In the genomic region with DNA sequence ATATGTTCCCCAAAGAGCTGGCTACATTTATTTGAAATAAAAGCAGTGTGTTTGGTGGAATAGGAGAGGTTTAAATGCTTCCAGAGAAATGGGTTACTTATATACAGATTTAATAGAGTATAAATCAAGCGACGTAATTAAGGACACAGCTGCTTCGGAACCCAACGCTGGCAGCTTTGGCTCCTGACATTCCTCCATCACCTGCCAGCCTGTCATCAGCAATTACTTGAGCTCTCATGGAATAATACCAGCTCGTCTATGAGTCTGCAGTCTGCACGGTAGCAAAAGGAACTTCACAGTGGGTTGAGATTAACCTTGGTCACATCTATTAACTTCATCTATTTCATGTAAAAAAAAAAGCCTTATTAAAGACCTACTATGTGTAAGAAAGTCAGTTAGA, we compare ENCODE assay signal across 25 mouse cellular contexts.
"Had no signal": no experiment of that assay in that cellular context is flagged by ENCODE, and none has a peak within 500 bp of the region (broad histone marks: within the 10 kb centered on the region; RNA-seq: fewer than 3 reads in every experiment).

No protein-coding gene starts in this region.

- H3K4me3 ChIP-seq: heart, embryonic 10.5 days; heart, embryonic 12.5 days; hindbrain, embryonic 10.5 days; hindbrain, embryonic 12.5 days; intestine, embryonic 15.5 days; layer of hippocampus, adult 2 months; left cerebral cortex, adult 2 months; limb, embryonic 12.5 days; liver, embryonic 13.5 days; liver, embryonic 15.5 days had no signal

- H3K9me3 ChIP-seq: heart, embryonic 10.5 days; heart, embryonic 12.5 days; hindbrain, embryonic 10.5 days; hindbrain, embryonic 12.5 days; intestine, embryonic 15.5 days; limb, embryonic 12.5 days; liver, embryonic 13.5 days; liver, embryonic 15.5 days had no signal

- H3K4me2 ChIP-seq: heart, embryonic 12.5 days; hindbrain, embryonic 12.5 days; hindbrain, embryonic 14.5 days; intestine, embryonic 15.5 days; limb, embryonic 12.5 days; liver, embryonic 11.5 days; liver, embryonic 13.5 days; liver, embryonic 15.5 days had no signal

- DNase-seq: gastrocnemius, postnatal 25 days; heart, adult 18-20 months; heart, postnatal 10 days; heart, postnatal 4 days; kidney, adult 18-20 months; kidney, adult 8-10 months; kidney, postnatal 10 days; kidney, postnatal 25 days; kidney, postnatal 4 days; liver; liver, embryonic 13.5 days had no signal

- H3K36me3 ChIP-seq: heart, embryonic 10.5 days; heart, embryonic 12.5 days; hindbrain, embryonic 10.5 days; hindbrain, embryonic 12.5 days; intestine, embryonic 15.5 days; limb, embryonic 12.5 days; liver, embryonic 13.5 days; liver, embryonic 15.5 days had no signal

- H3K9ac ChIP-seq: heart, embryonic 12.5 days; hindbrain, embryonic 12.5 days; hindbrain, embryonic 14.5 days; intestine, embryonic 15.5 days; limb, embryonic 12.5 days; liver, embryonic 13.5 days; liver, embryonic 15.5 days had no signal

- H3K27ac ChIP-seq: heart, embryonic 10.5 days; hindbrain, embryonic 10.5 days; hindbrain, embryonic 12.5 days; hindbrain, embryonic 14.5 days; intestine, embryonic 15.5 days; layer of hippocampus, adult 2 months; left cerebral cortex, adult 2 months; limb, embryonic 12.5 days; liver, embryonic 13.5 days; liver, embryonic 15.5 days had no signal

- H3K27me3 ChIP-seq: heart, embryonic 12.5 days; hindbrain, embryonic 12.5 days; intestine, embryonic 15.5 days; liver, embryonic 13.5 days; liver, embryonic 15.5 days had no signal

- ATAC-seq: hindbrain, embryonic 16.5 days; inflammation-experienced regulatory T-cells, adult 6 months; intestine, embryonic 15.5 days; intestine, postnatal 0 days had no signal

- H3K4me1 ChIP-seq: heart, embryonic 10.5 days; heart, embryonic 12.5 days; intestine, embryonic 15.5 days; liver, embryonic 13.5 days; liver, embryonic 15.5 days had no signal
